Mouse (Mus musculus): ENCODE data around the gene Hdac9.

Hdac9 gene

DNA sequence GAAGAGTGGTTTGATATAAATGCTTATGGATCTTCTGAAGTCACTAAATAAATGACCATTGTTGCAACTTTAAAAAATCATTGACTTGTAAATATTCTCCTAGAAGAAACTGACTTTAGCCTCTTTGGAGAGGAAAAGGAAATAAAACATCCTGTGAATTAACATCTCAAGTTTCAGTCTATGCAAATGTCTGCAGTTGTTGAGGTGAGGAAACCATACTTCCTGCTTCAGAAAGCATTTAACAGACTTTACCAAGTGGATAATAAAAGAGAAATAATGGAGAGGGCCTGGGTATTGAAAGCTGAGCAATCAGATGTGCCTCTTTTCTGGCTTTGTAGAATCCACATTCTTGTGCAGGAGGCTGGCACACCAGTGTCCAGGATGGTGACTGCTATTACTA, 110.4 kb downstream of the Hdac9 start:
- DNase-seq (ENCODE audit: low spot score) = no peak

DNA sequence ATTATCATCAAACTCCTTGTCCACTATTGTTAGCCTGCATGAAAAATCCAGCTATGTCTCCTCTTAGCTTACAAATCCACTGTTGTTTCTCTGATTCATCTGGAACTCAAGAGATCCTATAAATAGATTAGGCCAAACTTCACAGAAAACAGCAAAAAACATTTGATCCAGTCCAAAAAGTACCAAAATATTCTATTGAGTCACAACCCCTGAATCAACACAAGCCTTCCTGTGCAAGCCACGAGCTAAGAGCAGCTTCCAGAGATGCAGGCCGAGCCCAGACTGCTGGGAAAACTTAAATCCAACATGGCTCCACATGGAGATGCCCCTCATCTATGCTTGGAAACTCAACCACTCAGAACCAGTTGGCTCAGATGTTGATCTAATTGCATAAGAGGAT, 113.2 kb downstream of the Hdac9 start:
- DNase-seq (ENCODE audit: low spot score) = no peak

DNA sequence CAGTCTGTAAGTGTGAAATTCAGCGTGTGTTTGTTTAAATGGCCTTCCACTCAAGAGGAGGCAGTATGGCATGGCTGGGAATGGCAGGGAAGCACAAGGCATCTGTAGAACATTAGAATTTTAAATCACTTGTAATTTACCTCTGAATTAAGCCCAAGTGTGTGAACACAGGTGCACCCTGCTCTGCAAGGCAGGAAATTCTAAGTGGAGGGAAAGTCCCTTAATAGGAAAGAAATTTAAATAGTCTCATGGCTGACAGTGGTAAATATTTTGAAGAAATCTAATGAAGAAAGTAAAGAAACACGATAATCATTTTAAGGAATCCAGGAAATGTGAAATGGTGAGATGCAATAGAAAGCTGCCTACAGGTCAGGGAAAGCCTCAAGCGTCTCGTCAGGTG, 114.6 kb downstream of the Hdac9 start:
- no peak for DNase-seq (ENCODE audit: low spot score)

DNA sequence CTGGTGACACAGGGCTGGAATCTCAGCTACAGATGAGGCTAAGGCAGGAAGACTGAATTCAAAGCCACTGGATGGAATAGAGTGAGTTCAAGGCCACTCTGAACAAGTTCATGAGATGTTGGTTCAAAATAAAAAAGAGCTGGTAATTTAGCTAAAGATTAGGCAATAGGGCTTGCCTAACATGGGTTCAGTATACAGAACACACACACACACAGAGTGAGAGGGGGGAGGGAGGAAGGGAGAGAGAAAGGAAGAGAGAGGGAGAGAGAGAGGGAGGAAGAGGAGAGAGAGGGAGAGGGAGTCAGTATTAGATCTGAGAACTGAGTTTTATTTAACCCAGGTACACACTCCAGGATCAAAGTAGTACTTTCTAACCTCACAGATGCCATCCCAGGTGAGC, 115.1 kb downstream of the Hdac9 start:
- no peak for DNase-seq (ENCODE audit: low spot score)

DNA sequence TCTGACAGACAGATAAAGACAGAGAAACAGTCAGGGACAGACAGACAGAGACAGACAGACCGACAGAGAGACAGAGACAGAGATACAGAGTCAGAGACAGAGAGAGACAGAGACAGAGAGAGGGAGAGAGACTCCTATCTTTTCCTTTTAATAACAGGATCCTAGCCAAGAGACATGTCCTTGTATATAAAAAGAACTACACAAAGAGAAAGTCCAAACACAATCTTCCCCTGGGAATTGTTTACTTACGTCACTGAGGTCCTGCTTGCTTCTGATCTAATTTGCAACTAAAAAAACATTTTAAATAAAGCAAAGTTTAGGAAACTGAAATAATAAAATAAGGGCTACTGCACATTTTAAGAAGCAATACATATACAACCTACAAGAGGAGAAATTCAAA, 119.5 kb downstream of the Hdac9 start:
- DNase-seq (ENCODE audit: low spot score) = no peak

DNA sequence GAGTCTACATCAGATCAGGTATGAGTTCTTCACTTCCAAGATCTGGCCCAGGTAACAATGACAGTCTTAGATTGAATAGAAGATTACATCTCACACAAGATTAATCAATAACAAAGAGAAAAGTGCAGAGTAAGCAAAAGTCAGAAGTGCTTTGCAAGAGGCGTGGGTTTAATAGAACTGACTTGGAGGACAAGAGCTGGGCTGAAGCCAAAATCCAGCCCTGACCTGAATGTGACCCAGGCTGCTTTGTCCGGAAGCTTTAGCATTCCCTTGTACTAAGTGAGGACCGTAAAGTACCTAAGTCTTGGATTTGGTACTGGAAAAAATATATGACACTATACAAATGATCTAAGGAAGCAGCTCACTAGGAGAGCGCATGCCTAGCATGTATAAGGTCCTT, 121.4 kb downstream of the Hdac9 start:
- DNase-seq (ENCODE audit: low spot score) = no peak

DNA sequence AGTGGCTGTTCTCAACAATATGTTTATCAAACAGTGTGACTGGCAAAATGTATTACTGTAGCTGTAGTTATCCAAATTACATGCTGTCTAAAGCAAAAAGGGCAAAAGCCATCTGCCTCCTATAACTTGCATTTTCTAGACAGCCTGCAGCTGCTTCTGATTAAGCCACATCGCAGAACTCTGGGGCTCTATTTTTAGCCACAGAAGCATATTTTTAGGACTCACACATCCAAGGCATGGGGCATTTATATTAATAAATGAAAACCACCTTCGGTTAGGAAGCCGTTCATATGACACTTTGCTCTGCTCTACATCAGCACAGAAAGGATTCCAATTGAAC, 124.8 kb downstream of the Hdac9 start:
- DNase-seq (ENCODE audit: low spot score) = no peak

DNA sequence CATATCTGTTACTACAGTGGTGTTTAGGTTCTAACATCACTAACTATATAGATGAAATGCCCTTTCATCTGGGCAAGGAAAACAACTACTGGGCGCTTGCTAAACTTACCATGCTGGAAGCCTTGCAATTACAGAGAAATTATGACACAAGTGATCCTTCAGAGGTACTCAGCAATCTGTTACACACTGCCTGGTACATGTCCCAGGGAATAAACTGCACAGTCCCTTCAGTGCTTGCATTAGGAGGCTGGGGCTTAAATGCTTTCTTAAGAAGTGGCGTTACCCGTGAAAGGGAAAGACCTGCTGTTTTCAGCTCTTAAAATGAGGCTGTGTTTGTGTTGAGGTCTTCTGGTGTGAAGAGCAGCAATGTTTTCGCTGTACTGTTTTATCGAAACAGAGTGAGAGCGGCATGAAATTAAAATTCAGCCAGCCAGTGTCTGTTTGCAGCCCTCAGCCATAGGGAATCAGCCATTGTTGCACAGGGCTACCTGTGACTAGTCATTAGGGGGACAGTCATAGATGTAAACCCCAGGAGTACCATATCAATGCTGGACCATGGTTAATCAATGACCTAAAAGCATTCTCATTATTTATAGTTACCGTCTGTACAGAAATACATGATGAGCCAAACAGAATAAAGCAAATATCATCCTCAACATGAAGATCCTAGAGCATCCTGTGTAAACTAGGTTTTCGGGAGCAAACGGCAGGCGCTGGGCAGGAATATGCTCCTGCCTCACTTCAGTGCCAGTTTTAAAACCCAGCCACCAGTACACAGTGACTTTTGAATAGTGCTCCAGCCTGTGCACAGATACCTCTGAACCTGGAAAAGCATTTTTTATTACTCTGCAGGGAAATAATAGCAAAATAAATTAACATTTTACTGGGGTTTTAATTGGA, 125.4 kb downstream of the Hdac9 start:
- DNase-seq (ENCODE audit: low spot score) = no peak

DNA sequence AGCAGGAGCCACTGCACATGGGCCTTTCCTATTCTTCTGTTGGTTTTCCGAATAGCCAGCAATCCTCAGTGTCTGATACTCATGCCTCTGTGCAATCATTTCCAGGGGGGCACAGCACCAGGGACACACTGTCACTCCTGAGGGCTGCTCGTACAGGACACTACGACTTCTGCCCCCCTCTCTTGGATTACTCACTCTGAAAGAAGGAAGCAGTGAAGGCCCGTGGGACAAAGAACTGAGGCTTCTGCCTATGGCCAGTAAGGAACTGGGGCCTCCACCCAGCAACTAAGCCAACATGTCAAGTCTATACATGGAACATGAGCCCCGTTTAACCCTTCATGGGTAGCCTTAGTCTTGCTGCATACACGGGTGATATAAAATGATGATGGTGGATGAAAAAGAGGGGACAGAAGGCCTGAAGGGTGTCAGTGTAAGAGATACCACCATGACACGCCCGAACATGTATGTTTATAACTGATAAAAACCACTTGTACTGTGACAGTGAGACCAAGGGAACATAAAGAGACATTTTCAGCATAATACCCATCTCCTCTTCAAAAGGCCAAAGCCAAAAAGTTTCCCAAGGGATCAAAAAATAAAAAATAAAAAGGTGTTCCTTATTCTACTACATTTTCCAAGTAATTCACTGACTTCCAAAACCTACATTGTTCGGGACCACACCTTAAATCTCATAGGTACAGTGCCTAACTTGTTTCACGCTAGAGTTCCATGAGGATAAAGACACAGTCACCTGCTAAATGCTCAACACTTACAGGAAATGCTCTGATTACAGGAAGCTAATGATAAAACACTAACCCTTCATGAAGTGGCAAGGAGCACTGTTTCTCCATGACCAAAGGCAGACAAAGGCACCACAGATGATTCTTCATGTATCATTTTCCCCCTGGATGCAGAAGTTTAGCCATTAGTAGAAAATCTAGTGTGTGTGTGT, 127.6 kb downstream of the Hdac9 start:
- DNase-seq (ENCODE audit: low spot score) = no peak

DNA sequence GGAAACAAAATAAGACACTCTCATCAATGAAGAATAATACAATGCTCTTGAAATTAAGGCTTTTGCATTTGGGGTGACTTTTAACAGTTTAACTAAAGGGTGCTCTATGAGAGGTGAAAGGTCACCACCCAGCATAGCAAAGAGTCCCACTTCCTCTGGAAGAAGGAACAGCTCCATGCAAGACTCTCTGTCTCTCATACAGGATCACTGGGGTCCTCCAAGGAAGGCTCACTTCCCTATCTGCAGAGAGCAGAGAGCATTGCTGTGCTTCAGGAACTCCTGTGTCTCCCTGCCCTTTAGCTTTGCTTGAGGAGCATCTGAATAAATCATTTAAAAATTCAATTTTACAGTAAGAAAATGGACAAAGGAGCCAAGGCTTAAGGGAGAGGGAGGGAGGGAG, 129.5 kb downstream of the Hdac9 start:
- no peak for DNase-seq (ENCODE audit: low spot score)

DNA sequence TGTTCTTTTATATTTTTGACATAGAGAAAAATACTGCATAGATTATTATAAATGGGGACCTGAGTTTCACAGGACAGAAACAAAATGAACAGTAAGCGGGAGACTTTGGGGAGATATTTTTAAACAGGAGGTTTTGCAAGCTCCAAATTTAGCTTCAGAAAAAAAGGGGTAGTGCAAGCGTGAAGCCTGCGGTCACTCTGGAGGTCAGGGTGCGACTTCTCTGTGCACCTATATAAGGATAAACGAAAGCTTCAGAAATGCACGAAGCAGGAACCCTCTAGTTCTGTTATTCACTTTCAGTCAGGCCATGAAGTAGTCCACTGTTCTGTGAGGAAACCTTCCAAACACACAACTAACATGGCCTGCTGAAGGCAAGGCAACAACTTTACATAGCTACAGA, 133.3 kb downstream of the Hdac9 start:
- DNase-seq (ENCODE audit: low spot score) = no peak

DNA sequence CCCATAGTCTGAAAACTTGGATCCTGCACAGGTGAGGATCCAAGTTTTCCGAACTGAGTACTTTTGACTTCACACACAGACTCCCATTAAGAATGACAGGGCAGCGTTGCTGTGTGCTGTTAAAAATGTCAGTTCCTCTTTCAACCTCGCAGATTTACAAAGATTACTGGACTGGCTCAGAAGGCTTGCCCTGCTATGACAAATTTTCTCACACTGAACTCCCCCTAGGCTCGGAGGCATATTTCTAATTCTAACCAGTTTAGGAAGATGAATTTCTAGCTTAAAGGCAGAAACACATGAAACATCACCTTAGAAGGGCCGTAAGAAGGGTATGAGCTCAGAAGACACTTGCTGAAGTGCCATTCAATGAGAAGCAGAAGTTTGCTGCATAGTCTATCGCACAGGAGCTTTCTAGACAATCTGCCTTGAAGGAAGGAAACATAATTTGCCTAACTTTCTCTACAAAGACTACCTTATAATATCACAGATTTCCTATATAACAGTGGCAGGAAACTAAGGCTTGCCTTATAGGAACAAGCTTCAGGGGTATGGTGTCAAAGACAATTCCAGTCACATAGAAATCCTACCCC, 137.4 kb downstream of the Hdac9 start:
- DNase-seq (ENCODE audit: low spot score) = no peak

DNA sequence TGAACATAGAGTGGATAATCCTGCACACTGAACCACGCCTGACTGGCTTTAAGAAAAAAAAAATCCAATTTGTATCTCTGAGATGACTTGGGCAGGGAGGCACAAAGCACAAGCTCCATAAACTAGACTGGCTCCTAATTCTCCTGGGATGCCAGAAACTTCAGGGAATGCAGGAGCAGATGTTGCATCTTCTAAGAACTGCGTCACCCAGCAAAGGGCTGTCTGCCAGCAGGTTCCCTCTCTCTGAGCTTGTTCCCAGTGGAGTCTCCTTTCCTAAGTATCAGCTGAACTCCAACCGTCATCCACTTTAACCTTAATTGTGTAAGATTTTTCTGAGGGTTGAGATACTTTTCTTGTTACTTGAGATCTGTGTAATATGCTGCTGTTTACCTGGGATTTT, 140.7 kb downstream of the Hdac9 start:
- DNase-seq (ENCODE audit: low spot score) = no peak

DNA sequence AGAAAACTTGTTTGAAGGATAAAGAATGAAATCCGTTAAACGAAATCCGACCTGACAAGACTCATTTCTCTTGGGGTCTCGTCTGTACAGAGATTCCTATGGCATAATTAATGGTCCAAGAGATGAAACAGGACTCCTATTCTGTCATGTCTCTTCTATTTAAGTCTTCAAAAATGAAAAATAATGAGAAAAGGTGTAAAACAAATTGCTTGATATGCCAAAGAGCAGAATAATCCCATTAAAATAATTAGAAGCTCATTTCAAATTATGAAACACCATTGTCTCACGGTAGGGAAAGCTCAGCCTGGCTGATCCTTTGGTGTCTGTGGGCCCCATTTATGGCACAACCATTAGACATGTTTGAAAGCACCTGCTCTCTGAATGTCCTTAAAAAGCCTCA, 142.8 kb downstream of the Hdac9 start:
- DNase-seq (ENCODE audit: low spot score) = no peak

DNA sequence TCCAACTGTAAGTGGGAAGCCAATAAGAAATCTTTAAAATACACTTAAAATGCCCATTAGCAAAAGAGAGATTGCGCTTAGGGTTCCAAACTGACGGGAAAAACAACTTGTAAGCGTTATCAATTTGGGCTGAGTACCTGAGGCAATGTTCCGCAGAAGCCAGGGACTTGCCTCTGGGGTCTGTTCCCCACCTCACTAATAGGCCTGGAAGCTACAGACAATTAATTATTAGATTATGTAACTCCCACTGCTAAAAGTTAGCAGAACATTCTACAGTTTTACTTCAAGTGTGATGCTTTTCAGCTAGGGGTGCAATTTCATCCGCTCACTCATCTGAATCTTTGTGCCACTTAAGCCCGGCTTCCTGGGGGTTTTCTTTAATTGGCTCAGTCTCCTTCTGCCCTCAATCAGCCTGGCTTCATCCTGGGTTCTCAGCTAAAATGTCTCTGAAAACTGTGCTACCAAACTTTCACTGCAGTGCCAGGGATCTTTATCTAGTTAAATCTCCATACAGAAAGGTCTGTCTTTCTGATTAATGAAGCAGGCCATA, 149.6 kb downstream of the Hdac9 start:
- no peak for DNase-seq (ENCODE audit: low spot score)

DNA sequence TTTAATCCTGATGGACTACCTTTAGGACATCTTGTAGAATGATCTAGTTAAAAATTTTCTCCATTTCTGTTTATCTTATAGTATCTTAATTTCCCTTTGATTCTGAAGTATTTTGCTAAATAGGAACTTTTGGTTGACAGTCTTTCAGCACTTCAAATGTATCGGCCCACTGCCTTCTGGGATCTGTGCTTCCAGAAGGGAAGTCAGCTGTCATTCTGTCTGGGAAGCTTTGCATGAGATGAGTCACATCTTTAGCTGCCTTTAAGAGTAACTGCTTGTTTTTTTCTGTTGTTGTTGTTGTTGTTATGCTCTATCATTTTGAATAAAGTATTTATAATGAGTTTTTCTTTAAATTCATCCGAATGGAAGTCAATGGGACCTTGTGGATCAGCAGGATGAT, 169.6 kb downstream of the Hdac9 start:
- DNase-seq (ENCODE audit: low spot score) = no peak

DNA sequence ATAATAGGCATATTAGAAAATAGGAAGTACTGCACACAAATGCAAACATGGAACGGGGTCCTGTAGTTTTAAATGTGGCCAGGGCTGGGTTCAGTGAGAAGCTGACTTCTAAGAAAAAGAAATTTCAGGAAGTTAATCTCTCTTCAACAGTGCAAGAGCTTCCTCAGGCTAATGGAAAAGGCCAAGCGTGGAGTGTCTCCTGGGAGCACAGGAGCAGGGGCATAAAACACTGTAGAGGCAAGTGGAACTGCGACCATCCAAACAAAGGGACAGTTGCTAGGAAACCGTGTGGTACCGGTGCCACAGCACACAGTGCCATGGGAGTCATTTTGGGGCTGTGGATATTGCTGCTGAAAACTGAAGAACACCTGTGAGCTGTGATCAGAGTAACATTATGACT, 191.7 kb downstream of the Hdac9 start:
- no peak for DNase-seq (ENCODE audit: low spot score)

DNA sequence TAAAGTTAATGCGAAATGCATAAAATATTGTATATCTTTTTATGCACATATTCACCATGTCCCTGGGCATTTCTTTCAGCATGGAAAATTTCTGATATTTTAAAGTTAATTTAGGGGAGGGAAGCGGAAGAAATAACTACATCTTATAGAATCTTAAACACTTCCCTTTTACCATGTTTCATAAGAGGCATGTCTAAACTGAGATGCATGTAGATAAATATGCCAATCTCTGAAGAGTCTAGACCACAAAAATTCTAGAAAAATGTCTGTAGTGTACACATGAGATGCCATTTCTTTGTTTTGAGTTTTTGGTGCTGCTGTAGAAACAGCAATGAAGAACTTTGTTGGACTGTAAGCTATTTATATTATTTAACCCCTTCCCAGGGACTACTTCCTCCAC, 192.6 kb downstream of the Hdac9 start:
- no peak for DNase-seq (ENCODE audit: low spot score)

DNA sequence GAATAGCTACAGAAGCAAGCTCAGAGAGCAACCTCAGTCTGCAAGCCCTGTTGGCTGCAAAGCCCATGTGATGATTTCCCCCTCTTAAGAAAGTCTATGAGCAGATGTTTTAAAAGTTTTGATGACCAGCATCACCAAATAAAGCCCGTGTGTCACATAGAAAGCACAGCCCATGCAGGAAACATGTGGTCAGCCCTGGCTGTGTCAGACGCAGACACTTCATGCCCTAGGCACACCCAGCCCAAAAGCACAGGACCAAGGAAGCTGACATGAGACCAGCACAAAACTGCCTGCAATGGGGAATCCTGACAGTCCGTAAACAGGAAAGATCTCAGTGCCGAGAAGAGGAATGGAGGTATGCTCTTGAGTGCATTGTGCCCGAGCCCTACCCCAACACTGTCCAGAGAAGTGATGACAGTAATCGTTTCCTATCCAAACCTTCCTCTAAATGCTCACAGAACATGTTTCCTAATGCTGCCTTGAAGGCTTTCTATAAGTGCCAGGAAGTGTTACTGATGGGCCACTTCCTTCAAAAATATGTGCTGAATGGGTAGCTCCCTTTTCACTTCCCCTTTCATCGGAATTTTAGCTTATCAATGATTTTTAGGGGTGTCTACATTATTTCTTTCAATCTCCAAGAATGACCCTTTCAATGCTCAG, 193.9 kb downstream of the Hdac9 start:
- no peak for DNase-seq (ENCODE audit: low spot score)

DNA sequence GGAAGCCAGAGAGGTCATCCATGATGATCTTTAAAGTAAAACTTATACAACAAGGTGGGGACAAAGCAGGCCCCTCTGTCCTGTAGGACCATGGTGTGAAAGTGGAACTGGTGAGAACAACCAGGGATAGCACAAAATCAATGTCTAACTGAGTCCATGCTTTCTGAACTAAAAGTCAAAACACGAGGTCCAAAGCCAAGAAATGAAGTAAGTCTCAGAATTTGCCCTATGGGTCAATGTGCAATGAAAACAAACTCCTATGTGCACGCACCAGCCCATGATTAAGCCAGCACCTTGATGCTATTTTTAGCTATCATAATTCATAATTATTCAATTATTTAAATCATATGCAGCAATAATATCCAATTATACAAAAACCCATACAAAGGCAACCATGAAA, 196.0 kb downstream of the Hdac9 start:
- no peak for DNase-seq (ENCODE audit: low spot score)

DNA sequence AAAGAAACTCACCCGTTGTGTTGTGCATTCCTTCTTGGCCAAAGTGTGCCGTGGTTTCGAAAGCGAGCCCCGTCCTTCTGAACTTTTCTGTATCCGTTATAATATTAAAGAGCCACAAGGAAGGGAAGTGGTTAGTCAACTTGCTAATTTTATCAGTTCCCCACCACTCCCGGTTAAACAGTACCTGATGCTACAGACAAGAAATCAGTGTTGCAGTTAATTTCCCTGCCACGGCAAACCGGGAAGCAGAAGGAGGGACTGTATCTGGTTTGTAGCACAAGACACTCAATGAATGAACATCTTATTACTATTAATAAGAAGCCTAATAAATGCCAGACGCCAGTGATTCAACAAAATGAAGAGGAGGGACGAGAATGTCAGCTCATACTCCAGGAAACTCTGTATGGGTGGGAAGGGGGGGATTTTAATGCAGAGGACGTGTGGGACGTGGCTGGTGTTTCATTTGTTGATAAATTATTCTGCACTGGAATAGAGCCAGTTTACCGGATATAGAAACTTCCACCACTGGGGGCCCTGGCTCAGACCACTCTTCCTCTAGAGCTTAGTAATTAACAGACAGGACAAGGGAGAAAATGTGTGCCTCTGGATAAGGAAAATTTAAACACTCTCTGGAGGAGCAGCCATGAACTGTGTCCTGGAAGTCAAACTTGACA, 202.5 kb downstream of the Hdac9 start:
- DNase-seq (ENCODE audit: low spot score) = no peak

DNA sequence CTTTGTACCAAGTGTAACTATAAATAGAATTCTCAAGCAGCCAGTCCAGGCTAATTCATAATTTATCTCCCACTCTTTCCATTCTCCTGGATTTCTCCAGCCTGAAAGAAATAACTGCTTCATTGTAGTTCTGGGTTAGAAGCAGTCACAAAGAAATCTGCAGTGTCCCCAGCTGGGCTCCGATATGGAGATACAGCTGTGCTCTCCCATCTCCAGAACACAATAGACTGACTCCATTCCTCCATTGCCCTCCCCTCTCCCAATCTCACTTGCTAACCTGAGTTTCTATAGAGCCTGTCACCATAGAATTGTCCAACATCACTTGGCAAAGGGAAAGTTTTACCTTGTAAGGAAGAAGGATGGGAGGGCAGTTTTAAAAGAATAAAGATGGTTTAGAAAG, 218.9 kb downstream of the Hdac9 start:
- no peak for DNase-seq (ENCODE audit: low spot score)
